Mouse (Mus musculus): ENCODE results near the gene Ptpre. TPM values are rescaled to one million over a fixed set of nuclear protein-coding genes. Genes with fewer than 3 reads are reported as not detected.

Ptpre gene
- total and polyA plus RNA-seq, 3 experiments, result 2.3 to 6.9 (median 3.7) TPM

DNA sequence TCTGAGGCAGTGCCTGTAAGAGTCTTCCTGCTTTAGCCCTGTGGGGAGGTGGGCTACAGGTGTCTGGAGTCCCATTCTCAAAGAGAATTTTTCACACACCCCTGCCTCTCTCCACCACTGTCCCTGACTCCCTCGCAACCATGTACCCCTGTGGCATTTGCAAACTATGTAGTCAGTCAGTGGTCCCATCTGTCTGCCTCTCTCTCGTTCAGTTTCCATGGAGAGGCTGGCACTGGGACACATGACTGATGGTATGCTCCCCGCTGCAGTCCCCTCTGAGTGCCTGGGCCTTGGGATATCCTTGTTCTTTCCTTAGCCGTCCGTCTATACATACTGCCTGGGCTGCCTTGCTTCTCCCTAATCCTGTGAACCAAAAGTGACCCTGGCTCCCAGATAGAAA lies 28.7 kb downstream of the Ptpre start:
- Histone ChIP-seq H3K4me1 (ENCODE audit: control insufficient read depth in 1 of 2, insufficient read depth in 2 of 2) (no peaks in the 10 kb centered on the region), H3K4me3 (replicated peaks in 1 of 3; ENCODE audit: low read depth in 2 of 3, low read length in 2 of 3, poor library complexity in 1 of 3) (no peak overlapping the region), H3K9ac (ENCODE audit: insufficient read depth, low read depth) (no peak overlapping the region), H3K27me3 (replicated peaks) (no peaks in the 10 kb centered on the region), H3K79me2 (replicated peaks; ENCODE audit: control insufficient read depth, extremely low read depth, insufficient read depth, poor library complexity, severe bottlenecking) (no peaks in the 10 kb centered on the region), H3K4me2 (ENCODE audit: insufficient read depth, low read depth, poor library complexity, severe bottlenecking) (no peak overlapping the region), H3K9me3 (replicated peaks; ENCODE audit: low read length) (no peaks in the 10 kb centered on the region), H3K36me3 (replicated peaks in 1 of 2; ENCODE audit: control insufficient read depth in 1 of 2, insufficient read depth in 1 of 2, low read length in 1 of 2) (no peaks in the 10 kb centered on the region), H3K27ac (ENCODE audit: insufficient read depth, low read depth) (no peak overlapping the region)
- in situ Hi-C loops (cut with MboI; ENCODE audit: low pct_ligation_motif_present, low pct_unique_long_range_greater_than_20kb, low sequenced_read_pairs) (no loop called here), dilution Hi-C loops (cut with MboI; ENCODE audit: extremely low pct_ligation_motif_present, extremely low pct_unique_long_range_greater_than_20kb, low sequenced_read_pairs) (no loop called here)
- no peak for DNase-seq (ENCODE audit: extremely low read depth)
- TF ChIP-seq ZKSCAN1 (IDR thresholded peaks at IDR 0.05; ENCODE audit: borderline replicate concordance, low read depth, low read length), result no peak
- no peak for TF ChIP-seq GABPA (IDR thresholded peaks at IDR 0.05; ENCODE audit: insufficient replicate concordance, low read depth, low read length)
- no peak for TF ChIP-seq USF2 (conservative IDR thresholded peaks at IDR 0.05; ENCODE audit: low read depth, low read length)
- TF ChIP-seq RAD21 (IDR thresholded peaks at IDR 0.05; ENCODE audit: low read depth, low read length), result no peak
- no peak for TF ChIP-seq E2F4 (IDR thresholded peaks at IDR 0.05; ENCODE audit: insufficient replicate concordance, low read depth, low read length)
- TF ChIP-seq USF1 (IDR thresholded peaks at IDR 0.05; ENCODE audit: low read depth, low read length), result no peak
- TF ChIP-seq MEF2A (IDR thresholded peaks at IDR 0.05; ENCODE audit: borderline replicate concordance, low read depth, low read length), result no peak
- no peak for TF ChIP-seq TCF12 (IDR thresholded peaks at IDR 0.05; ENCODE audit: low read depth, low read length)
- TF ChIP-seq EP300 (IDR thresholded peaks at IDR 0.05; ENCODE audit: low read length), result no peak
- TF ChIP-seq HCFC1 (IDR thresholded peaks at IDR 0.05; ENCODE audit: low read depth, low read length), result no peak

DNA sequence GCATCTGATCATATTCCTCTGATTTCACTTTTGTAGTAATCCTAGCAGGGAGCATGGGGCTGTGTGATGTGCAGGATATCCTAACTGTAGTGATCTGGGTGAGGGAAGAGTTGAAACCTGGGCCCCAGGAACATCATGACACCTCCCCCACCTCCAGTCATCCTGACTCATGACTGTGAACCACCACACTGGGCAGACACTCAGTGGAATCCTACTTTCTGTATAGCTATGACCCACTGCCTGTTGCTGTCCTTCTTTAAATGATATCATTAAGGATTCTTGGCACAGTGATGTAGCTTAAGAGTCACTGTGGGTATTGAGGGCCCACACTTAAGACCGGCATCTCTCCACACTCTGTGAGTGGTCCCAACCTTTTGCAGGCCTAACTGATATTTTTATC lies 30.3 kb downstream of the Ptpre start:
- Histone ChIP-seq H3K4me2 (ENCODE audit: insufficient read depth, low read depth, poor library complexity, severe bottlenecking) (no peak overlapping the region), H3K4me1 (ENCODE audit: control insufficient read depth in 1 of 2, insufficient read depth in 2 of 2) (no peaks in the 10 kb centered on the region), H3K27me3 (replicated peaks) (no peaks in the 10 kb centered on the region), H3K9me3 (replicated peaks; ENCODE audit: low read length) (no peaks in the 10 kb centered on the region), H3K79me2 (replicated peaks; ENCODE audit: control insufficient read depth, extremely low read depth, insufficient read depth, poor library complexity, severe bottlenecking) (no peaks in the 10 kb centered on the region), H3K4me3 (replicated peaks in 1 of 3; ENCODE audit: low read depth in 2 of 3, low read length in 2 of 3, poor library complexity in 1 of 3) (no peak overlapping the region), H3K36me3 (replicated peaks in 1 of 2; ENCODE audit: control insufficient read depth in 1 of 2, insufficient read depth in 1 of 2, low read length in 1 of 2) (no peaks in the 10 kb centered on the region), H3K9ac (ENCODE audit: insufficient read depth, low read depth) (no peak overlapping the region), H3K27ac (ENCODE audit: insufficient read depth, low read depth) (no peak overlapping the region)
- no peak for DNase-seq (ENCODE audit: extremely low read depth)
- dilution Hi-C loops (cut with MboI; ENCODE audit: extremely low pct_ligation_motif_present, extremely low pct_unique_long_range_greater_than_20kb, low sequenced_read_pairs) (no loop called here), in situ Hi-C loops (cut with MboI; ENCODE audit: low pct_ligation_motif_present, low pct_unique_long_range_greater_than_20kb, low sequenced_read_pairs) (no loop called here)
- TF ChIP-seq MXI1 (IDR thresholded peaks at IDR 0.05; ENCODE audit: low read depth, low read length), result no peak
- no peak for TF ChIP-seq MAX (IDR thresholded peaks at IDR 0.05; ENCODE audit: low read length)
- TF ChIP-seq JUND (conservative IDR thresholded peaks at IDR 0.05; ENCODE audit: low read depth, low read length), result no peak
- TF ChIP-seq ELF1 (IDR thresholded peaks at IDR 0.05; ENCODE audit: low read depth, low read length), result no peak
- no peak for TF ChIP-seq ZKSCAN1 (IDR thresholded peaks at IDR 0.05; ENCODE audit: borderline replicate concordance, low read depth, low read length)
- TF ChIP-seq JUN (IDR thresholded peaks at IDR 0.05; ENCODE audit: insufficient read depth, low read depth, low read length), result no peak
- no peak for TF ChIP-seq E2F4 (IDR thresholded peaks at IDR 0.05; ENCODE audit: insufficient replicate concordance, low read depth, low read length)
- no peak for TF ChIP-seq PAX5 (IDR thresholded peaks at IDR 0.05; ENCODE audit: low read length)
- no peak for TF ChIP-seq MAFK (IDR thresholded peaks at IDR 0.05; ENCODE audit: insufficient replicate concordance, low read length)
- no peak for TF ChIP-seq ETS1 (conservative IDR thresholded peaks at IDR 0.05; ENCODE audit: low read depth, low read length)
- no peak for TF ChIP-seq EP300 (IDR thresholded peaks at IDR 0.05; ENCODE audit: low read length)
- no peak for TF ChIP-seq MYC (IDR thresholded peaks at IDR 0.05; ENCODE audit: low read depth, low read length)
- TF ChIP-seq USF2 (conservative IDR thresholded peaks at IDR 0.05; ENCODE audit: low read depth, low read length), result no peak
- TF ChIP-seq RAD21 (IDR thresholded peaks at IDR 0.05; ENCODE audit: low read depth, low read length), result no peak
